Mouse (Mus musculus): ENCODE results near the gene Vamp3.
"Not testable (repeated sequence)": the region's sequence is repeated elsewhere in the genome, so short reads cannot be mapped to it uniquely, and the experiment has no call there.

Vamp3 gene

GRCm38 (mm10) chr4:151044944-151045570, 12.7 kb downstream of the Vamp3 start:
- DNase-seq (ENCODE audit: low spot score), result peak; percentile 55

- peak; percentile 96 for DNase-seq (ENCODE audit: low spot score)
Observed at GRCm38 (mm10) chr4:151044037-151044943, 13.5 kb downstream of the Vamp3 start, which contains the start of gene Per3. TSS of gene Per3 (minus strand) at chr4:151044665.

GRCm38 (mm10) chr4:151043281-151043680, 14.5 kb downstream of the Vamp3 start:
- no peak for DNase-seq (ENCODE audit: low spot score)

GRCm38 (mm10) chr4:151041506-151041905, 16.3 kb downstream of the Vamp3 start:
- peak; percentile 53 for DNase-seq (ENCODE audit: low spot score)

- DNase-seq (ENCODE audit: low spot score), result no peak
Observed at GRCm38 (mm10) chr4:151037800-151038199, 20.0 kb downstream of the Vamp3 start.

GRCm38 (mm10) chr4:151036521-151036920, 21.2 kb downstream of the Vamp3 start:
- DNase-seq (ENCODE audit: low spot score), result no peak

GRCm38 (mm10) chr4:151027001-151027400, 30.8 kb downstream of the Vamp3 start:
- no peak for DNase-seq (ENCODE audit: low spot score)

GRCm38 (mm10) chr4:151024152-151024551, 33.6 kb downstream of the Vamp3 start:
- DNase-seq (ENCODE audit: low spot score), result no peak

- DNase-seq (ENCODE audit: low spot score), result not testable (repeated sequence)
Observed at GRCm38 (mm10) chr4:151017356-151017755, 40.4 kb downstream of the Vamp3 start.

GRCm38 (mm10) chr4:151015946-151016345, 41.8 kb downstream of the Vamp3 start:
- DNase-seq (ENCODE audit: low spot score), result no peak

- DNase-seq (ENCODE audit: low spot score), result no peak
Observed at GRCm38 (mm10) chr4:151010316-151010715, 47.4 kb downstream of the Vamp3 start.

- peak; percentile 13 for DNase-seq (ENCODE audit: low spot score)
Observed at GRCm38 (mm10) chr4:151006945-151007344, 50.8 kb downstream of the Vamp3 start.

GRCm38 (mm10) chr4:151005656-151006318, 52.0 kb downstream of the Vamp3 start:
- DNase-seq (ENCODE audit: low spot score), result no peak

- DNase-seq (ENCODE audit: low spot score), result no peak
Observed at GRCm38 (mm10) chr4:151001397-151001796, 56.4 kb downstream of the Vamp3 start.

GRCm38 (mm10) chr4:150998626-150999025, 59.1 kb downstream of the Vamp3 start:
- no peak for DNase-seq (ENCODE audit: low spot score)

Data from left cerebral cortex, adult 11 months (tissue).